Mouse (Mus musculus) lung, adult 18-20 months (tissue): ENCODE measurements around the gene Ostm1.

ENCODE experiments used
- DNase-seq, 2 experiments: peaks; one replicate each; pipeline ENCODE4 v3.0.0; 2022; ENCODE audit warnings: mixed read lengths in 2 of 2

Gene Ostm1

DNA sequence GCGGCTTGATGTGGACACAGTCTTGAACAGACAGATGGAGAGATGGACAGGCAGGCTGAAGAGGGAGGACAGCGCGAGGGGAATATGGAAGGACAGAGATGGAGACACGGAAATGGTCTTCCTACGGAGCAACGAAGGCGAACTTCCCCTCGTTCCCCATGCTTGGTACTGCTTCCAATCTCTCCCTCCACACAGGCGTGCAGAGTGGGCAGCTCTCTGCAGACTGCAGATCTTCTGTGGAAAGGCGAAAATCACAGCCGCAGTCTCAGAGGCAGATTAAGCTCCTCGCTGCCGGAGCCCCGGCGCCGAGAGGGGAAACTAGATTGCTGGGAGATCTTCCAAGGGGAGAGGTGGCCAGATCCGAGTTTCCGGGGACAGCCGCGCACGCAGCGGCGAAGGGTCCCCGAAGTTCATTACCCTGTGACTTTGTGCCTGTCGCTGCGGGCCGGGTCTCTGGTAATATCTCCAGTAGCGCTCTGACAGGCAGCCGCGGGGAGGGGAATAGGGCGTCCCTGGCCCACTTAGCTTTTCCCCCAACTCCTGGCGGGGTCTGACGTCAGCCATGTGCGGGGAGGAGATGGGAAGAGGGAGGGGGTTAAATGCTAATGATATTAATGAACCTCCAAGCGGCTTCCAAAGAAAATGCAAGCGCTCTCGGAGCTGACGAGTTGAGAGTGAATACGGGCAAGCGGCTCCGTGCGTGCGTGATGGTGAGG lies at the start of gene Ostm1, which contains the start of gene Nr2e1:
Gene Ostm1 (plus strand): TSS at position 666 of the 716 bp plus-strand sequence.
Gene Nr2e1 (minus strand): TSS at position 476 of the 716 bp plus-strand sequence.
- DNase-seq, result no peak

DNA sequence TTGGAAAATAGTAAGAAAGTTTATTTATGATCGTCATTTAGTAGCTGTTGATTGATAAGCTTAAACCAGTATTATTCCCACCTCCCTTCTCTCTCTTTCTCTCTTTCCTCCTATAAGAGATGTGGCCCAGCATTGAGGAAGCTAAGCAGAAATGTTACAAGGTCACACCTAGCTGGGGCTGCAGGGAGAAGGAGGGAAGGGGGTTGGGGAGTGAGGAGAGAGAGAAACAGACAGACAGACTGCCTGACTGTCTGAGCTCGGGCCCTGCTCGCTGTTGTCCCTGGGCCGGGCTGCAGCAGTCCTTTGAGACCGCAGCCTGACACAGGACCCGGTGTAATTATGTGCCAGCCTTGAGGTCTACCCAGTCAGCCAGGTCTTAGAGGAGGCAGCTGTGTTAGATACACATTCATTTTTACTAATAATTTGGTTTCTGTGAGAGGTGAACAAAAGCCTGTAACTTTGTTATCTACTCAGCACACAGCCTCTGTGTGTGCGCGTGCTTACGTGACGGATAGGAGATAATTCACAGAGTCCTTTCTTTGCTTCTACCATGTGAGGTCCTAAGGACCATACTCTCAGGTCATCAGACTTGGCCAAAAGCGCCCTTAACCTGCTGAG lies 49.7 kb upstream of the Ostm1 start:
- DNase-seq, result no peak

DNA sequence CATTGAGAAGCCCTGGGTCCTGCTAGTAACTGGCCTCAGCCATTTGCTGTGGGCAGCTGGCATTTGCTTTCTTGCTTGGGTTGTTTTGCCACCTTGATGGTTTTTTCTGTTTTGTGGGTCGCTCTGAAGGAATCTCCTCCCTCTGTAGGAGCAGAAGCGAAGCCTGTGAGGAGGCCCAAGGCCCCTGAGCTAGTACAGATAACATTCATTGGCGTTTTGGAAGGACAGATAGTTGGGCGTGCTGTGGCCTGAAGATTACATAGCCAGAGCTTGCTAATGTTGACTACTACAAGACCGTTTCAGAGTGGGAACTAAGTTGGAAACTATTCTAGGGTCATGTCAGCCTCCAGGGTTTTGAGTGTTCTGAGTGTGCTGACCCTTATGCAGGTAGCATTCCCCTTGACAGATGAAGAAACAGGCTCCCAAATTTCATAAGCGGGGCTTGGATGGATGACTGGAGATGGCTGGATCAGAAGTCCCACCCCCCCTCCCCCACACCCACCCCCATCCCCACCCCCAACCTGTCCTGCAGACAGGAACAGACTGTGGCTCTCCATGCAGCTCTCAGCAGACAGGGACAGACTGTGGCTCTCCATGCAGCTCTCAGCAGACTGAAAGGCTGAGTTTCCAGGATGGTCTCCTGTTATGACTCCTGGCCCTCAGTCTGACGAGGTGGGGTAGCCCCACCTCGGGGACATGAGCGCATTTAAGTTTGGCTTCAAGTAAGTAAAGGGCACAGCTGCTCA lies 45.9 kb upstream of the Ostm1 start:
- no peak for DNase-seq

DNA sequence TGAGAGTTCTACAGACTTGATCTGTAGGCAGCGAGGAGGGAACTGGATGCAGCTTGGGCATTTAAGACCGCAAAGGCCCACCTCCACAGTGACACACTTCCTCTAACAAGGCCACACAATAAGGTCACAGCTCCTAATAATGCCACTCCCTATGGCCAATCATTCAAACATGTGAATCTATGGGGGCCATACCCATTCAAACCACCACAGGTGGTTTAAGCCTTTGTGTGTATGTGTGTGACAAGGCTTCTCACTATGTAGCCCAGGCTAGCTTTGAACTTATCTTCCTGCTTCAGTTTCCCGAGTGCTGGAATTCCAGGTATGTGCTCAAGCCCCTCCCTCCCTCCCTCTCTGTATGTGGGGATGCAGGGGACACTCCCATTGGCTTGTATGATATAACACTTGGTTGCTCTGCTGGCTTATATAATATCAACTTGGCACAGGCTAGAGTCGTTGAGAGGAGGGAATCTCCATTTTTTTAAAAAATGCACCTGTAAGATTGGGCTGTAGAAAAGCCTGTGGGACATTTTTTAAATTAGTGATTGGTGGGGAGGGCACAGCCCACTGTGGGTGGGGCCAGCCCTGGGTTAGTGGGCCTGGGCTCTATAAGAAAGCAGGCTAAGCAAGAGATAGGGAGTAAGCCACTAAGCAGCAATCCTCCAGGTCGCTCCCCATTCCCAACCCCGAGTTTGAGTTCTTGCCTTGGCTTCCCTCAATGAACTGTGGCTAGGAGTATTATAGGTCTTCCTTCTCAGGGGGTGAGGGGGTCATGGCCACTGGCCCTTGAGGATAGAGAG lies 37.7 kb upstream of the Ostm1 start:
- DNase-seq, result no peak

DNA sequence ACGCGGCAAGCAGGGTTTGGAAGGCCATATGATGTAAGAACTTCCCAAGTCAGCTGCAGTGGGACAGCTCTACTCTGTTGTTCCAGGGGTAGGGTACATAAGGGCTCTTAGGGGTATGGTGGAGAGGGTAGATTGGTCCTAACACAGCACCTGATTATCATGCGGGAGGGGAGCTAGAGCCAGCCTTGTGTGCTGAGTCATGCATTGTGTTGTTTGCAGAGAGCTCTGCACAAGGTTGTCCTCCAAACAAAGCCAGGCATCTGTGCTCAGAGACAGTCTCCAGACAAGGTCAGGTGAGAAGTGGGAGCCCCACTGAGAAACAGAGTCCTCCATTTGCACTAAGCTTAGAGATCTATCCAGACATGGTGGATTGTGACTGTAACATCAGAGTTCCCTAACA lies 37.1 kb upstream of the Ostm1 start:
- no peak for DNase-seq

DNA sequence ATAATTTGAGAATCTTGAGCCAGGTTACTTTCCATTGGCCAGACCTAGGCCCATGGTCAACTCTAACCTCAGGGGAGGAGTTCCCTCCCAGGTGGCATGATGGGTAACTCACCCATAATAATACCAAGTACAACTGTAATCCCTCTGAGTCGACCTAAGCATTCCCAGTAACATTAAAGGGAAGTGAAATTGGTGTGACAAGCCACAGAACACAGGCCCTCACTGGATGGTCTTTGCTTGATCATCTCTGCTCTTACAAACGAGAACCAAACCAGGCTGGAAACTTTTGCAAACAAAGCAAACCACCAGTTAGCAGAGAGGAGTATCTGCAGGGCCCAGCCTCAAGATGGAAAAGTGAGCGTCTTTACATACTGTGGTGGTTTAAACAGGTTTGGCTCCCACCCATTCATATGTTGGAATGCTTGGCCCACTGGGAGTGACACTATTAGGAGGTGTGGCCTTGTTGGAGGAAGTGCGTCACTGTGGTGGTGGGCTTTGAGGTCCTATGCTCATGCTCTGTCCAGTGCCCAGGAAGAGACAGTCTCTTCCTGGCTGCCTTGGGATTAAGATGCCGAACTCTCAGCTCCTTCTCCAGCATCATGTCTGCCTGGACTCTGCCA lies 23.9 kb upstream of the Ostm1 start:
- no peak for DNase-seq

DNA sequence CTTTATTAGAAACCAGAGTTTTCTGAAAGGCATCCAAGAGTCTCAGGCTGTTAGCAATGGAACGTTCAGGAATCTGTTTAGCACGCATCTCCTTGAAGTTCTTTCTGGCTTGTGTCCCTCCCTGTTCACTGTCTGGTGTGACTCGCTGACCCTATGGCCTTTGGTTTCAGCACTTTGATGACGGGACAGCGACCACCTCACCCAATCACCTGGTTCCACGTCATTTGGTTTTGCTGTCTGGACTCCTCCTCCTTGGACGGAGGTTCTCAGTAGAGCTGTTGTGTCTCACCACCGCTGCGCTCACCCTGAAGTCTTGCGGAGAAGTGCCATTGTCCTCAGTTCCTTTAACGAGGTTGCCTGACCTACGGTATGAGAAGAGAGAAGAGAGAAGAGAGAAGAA lies 21.4 kb upstream of the Ostm1 start:
- peak in 1 of 2 experiments; percentile 17 for DNase-seq

DNA sequence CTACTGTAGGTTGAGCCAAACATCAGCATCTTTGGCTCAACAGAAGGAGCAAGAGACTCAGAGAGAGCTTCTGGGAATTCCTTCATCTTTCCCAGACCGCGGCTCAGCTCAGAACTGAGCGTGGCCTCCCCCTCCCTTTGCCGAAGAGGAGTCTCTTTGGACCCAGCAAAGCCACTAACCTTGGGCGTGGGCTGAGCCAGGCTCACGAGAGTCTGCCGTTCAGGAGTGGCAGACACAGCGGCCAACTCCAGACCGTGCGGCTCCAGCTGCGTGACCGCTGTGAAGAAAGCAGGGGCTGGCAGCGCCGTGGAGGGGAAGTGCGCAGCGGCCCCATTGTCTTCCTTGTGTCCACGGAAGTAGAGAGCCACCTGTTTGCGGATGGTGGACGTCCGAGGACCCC lies 11.1 kb upstream of the Ostm1 start:
- DNase-seq, result no peak

DNA sequence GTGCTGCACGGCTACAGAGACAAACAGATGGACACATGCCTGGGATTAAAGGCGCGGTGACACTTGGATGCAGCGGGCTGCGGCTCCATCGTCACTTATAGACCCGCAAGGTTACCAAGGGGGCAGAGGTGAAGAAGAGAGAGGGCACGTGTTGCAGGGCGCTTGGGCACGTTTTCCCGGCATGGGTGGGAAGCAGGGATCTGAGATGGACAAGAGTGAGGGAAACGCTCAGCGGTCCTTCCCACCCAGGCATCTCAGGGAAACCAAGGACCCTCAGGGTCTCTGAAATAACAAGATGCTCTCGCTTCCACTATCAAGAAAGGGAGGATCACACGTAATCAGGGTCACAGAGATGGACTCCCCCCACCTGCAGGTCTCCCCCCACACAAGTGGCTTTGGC lies 10.7 kb upstream of the Ostm1 start:
- no peak for DNase-seq

DNA sequence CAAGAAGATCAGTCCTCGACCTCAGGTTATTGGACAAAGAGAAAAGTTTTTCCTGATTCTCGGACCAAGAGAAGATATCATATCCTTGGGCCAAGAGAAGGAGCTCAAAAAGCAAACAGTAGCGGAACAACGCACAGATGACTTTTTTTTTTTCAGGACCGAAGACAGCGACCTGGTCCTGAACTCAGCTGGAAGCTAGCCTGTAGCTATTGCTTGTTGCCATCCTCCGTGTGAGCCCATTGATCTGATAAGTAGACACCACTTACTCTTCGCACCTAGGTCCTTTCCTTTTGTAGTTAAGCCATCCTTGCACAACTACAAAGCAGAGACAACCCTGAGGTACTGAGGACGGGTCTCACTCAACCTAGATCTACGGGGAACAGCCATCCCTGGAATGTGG lies 9.0 kb upstream of the Ostm1 start:
- DNase-seq, result no peak

DNA sequence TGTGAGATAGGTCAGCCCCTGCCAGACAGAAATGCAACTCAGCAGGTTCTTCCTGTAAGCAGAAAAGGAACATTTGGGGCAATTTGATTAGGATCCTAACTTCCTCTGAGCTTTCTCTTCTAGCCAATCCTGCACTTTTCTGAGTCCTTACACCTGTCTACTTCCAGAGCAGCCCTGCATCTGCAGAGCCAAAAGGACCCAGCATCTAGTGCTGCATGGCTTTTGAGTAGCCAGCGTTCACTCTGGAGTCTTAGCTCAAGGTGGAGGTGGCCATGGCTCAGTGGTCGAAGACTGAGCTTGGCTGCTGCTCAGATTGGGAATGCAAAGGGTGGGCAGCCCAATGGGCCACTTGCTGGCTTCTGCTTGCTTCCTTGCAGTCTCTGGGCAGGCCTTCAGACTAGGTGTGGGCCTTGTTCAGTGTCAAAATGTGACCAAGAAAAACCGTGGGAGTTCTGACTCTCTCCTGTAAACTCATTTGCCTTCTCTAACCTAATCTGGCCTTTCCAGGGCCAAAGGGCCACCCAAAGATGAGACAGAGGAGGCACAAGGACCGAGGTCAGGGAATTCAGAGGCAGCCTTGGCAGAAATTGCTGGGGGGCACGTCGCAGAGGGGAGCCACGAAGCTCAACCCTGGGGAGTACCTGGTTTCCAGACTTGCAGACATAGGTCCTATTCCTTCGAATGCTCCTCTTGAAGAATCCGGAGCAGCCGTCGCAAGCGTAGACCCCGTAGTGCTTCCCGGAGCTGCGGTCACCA lies 5.9 kb upstream of the Ostm1 start:
- DNase-seq, result no peak

DNA sequence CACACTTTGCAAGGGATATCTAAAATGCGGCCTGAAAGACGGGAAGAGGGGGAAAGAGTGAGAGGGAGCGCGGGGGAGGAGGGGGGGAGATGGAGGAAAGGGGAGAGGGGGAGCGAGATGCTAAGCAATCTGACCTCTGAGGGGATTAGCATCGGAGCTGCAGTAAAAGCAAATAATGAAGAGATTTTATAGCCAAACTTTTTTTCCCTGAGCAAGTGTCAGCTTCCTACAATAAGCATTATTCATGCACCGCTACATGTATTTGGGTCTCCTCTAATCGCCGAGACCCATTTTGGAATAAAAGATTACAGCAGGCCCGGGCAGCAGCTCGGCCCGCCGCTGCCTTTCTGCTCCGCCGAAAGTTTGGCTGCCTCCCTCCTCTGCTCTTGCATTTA lies 5.3 kb upstream of the Ostm1 start:
- DNase-seq, result no peak

DNA sequence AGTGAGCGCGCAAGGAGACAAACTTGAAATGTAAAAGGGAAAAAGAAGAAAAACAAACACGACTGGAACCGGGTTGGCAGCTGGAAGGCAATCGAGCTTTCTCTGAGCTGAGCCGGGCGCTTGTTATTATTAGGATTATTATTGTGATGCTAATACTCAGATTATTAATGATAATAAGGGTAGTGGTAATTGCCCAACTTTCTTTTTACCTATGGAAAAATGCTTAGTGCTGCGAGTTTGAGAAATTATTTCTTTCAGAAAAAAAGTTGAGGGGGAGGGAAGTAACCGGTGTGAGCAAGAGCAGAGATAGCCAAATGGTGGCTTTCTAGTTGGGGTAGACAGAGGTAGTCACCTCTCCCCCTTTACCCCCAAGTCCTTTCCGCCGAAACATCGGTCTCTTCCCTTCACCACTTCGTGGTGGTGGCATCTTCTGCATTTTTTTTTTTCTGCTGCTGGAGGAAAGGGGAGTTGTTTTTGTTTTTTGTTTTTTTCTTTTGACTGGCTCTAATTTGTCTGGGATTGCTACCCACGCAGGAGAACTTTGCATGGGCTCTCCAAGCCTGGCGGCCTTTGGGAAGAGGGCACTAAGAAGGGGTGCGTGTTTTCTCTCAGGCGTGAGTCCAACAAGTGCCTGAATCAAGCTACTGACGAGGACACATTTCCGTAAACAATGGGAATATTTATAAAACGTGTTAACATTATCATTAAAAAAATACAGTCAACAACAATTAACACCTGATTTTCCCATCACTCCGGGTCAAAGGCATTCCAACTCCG lies 4.7 kb upstream of the Ostm1 start:
- no peak for DNase-seq

DNA sequence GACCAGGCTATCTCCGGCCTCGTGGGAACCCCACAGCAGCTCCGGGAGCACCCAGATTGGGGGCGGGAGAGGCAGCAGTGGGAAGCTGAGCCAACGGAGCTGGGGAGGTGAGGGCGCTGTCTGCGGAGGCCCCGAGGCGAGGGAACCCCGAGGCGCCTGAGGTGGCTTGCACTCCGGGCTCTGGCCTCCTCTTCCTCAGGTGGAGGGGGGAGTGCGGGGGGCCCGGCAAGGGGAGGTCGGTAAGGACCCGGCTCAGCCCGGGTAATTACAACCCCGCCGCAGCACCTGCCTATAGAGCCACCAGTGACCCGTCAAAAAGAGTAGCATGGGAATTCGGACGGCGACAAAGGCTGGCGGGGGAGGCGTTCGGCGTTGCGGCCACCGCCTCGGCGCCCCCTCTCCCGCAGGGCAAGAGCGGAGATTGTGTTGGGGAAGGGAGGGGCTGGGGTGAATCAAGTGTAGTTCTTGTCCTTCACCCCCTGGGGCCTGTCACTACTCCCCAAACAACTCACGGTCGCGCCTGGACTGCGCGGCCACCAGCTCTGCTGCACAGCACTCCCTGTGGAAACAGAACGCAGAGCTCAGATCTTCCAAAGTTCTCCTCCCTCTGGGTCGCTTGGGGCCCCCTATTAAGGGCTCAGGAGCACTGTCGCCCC lies 4.0 kb upstream of the Ostm1 start:
- DNase-seq, result no peak

DNA sequence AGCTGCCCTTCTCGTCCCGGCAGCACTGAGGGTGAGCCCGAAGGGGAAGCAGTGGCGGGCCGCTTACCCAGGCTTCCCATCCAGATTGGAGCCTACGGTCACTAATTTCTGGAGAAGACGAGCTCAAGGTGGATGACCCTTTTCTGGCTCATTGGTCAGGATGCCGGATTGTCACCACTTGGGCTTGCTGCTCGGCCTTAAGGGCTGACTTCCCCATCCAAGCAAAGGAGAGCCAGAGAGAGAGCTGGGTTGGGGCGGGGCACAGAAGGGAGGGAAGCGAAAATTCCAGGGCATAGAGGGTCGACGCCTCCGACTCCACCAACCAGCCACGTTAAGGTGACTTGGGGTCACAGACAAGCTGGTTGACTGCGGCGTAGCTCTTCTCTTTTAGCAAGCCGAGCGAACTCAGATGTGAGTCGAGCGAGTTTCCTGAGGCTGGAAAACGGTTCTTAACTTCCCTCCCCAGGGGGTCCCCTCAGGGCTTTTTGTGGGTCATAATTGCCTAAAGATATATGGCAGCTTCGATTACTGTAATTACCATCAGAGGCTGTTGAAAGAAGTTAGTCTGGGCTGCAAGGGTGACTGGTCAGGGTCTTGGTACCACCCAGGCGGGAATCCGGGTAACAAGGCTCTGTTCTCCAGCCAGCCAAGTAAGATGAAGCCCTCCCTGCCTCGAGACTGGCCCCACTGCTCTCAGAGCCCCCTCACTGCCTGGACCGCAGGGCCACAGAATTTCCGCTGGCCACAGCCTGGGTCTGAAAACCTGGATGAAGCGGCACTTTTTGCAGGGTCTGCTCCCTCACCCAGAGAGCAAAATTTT lies 3.3 kb upstream of the Ostm1 start:
- DNase-seq, result no peak

DNA sequence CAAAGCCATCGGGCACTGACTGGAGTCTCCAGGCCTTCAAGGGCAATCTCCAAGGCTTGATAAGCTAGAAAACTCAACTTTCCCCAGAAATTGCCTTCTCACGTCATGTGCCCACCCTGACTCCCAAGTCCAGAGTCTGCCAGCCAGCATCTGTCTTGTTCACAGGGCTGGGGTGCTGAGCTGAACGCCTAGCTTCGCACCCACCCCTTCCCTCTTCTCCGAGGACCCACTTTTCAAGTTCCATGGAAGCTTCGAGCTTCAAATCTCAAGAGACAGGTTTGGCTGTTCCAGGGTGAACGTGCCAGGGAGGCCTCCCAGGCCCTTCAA lies 2.7 kb upstream of the Ostm1 start:
- no peak for DNase-seq

DNA sequence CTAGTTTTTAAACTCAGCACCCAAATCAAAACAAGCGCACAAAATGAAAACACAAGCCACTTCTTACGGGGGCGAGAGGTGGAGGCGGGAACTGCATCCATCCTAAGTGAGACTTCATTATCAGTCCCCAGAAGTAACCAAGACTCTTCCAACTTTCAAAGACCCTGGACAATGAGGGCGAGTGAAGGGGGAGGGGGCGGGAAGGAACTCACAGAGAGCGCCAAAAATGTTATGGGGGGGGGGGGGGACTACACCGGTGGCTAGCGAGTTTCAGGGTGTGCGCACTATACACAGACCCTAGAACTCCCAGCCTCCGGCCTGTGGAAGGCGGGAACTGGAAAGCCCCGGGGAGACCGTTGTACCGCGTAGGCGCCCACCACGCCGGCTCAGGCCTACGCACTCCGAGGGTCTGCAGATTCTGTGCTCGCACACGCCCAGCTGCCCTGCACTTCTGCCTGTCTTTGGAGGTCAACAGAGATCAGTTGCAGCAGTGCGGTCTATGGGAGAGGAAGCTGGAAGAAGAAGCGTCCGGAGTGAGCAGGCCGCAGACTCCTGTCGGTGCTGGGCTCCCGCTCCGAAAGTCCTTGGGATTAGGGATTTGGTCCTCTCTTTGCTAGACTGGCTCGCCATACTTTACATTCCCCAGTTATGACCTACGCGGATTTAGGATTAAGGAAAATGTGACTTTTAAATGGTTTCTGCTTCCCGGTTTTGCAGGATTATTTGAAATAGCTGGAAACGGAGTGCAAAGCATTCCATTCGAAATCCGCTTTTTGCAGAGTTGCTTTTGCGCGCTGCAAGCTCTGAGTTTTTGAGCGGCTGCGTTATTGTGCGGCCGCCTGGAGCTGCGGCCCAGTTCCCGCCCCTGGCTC lies 1.7 kb upstream of the Ostm1 start:
- DNase-seq, result no peak

DNA sequence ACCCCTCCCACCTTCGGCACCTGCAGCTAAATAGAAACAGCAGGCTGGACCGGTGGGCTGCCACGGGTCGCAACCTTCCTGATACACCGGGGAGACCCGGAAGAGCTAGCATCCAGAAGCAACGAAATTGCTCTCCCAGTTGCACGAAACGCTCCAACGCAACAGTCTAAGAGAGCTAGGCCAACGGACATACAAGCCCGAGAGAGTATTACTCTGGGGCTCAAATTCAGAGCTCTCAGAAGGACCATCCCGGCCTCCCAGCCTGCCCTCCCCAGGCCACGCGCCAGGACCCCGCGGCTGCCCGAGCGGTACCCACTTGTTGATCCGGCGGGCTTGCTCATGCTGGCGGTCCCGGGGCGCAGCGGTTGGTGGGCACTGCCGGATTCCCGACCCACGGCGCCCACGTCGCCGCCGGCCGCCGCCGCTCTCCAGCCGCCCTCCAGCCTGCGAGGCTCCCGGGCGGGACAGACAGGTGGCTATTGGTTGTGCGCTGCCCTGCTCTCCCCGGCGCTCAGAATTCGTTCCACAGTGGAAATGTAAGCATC lies 984 bp upstream of the Ostm1 start:
- no peak for DNase-seq
